Mouse (Mus musculus) gonadal fat pad, adult 2 months (tissue): ENCODE data around the gene Mgp. TPM values are rescaled to one million over a fixed set of nuclear protein-coding genes. Genes with fewer than 3 reads are reported as not detected.

ENCODE experiments used
- DNase-seq: peaks from one replicate; pipeline ENCODE4 v3.0.0-alpha.2; 2012; ENCODE audit warnings: low read depth
- polyA plus RNA-seq: library from polyadenylated mRNA; depleted of rRNA; stranded (reverse); fragments of >200 nt; gene quantifications from 2 replicates; pipeline ENCODE4 v1.2.3, GENCODE M21; 2012; rRNA removed

Gene Mgp
- 1,037 and 1,559 TPM in 2 replicates for polyA plus RNA-seq

DNA sequence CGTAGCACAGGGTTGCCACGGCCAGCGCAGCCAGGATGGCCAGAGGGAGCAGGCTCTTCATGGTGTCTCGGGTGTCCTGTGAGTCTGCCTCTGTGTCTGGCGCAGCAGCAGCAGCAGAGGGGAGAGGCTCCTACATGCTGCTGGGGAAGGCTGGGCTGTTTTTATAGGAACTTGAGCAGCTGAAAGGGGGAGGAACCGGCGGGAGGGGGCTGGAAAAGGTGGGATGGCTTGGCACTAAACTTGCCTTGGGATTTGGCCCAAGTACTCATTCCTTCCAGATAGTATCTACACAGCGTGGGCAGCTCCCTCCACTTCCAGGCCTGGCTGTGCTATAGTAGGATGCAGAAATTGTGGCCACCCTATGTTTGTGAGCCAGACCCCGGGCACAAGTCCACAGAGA lies at the start of gene Mgp:
Mgp (minus strand) TSS at position 154 of the 400 bp plus-strand sequence.
- no peak for DNase-seq

DNA sequence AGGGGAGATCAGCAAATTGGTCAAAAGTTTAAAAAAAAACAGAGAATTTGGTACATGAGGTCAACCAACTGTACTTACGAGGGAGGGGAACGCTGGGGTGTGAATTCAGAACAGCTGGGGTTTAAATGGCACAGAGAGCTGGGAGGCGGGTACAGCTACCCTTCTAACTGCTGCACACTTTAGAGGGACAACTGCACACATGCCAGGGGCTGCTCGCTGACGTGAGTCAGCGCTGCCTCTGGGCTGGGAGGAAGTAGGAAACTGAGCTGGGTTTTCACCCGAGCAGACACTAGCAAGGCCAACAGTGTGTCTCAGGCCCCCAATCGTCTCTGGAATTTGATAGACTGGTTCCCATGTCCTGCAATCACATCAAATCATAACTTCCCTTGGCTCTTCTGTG lies 49.4 kb upstream of the Mgp start:
- DNase-seq: no peak

DNA sequence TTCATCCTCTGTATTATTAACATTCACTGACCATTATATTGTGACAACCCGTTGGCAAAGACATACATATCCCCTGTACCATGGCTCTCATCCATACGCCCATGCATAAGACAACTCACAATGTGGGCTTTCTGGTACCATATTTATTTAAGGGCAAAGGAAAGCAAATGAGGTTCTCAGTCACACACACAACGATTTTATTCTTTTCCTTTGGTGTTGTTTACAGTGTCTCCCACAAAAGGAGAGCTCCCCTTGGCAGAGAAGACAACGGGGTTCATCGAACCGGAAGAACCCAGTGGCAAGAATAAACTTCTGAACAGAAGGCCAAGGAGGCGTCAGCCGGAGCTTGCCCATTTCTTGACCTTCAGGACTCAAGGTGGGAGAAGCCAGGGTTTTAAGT lies 47.9 kb upstream of the Mgp start, which contains the start of gene Pde6h:
Pde6h (plus strand) TSS at position 301 of the 400 bp plus-strand sequence.
- no peak for DNase-seq

DNA sequence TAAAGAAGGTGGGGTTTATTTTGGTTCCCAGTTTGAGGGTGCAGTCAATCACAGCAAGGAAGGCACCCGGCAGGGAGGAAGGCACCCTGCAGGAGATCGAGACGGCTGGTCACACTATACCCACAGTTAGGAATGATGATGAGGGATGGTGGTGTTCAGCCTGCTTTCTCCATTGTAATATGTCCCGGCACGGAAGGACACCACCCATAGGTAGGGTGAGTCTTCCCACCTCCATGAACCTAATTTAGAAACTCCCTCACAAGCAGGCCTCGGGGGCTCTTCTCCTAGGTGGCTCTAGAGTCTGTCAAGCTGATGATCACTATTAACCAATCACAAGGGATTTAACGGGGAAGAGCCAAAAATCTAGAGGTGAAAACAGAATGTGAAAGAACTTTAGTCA lies 47.2 kb upstream of the Mgp start:
- no peak for DNase-seq

DNA sequence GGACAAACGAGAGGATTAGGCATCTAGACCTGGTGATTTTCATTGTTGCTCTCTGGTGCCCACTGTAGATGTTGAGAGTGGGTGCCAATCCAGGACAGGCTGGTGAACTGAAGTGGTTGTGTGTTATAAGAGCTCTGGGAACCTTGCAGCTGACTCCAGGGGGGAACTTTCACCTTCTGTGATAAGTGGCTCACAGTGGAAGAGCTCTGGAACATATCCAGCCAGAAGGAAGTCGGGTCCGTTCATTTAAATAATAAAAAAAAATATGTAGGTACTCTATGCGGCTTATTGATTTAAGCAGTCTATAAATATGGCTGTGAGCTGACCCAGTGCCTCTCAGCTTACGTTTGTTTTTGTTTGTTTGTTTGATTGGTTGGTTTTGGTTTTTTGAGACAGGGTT lies 46.5 kb upstream of the Mgp start, which contains the start of gene Erp27:
Erp27 (minus strand) TSS at position 101 of the 400 bp plus-strand sequence.
- DNase-seq: no peak

DNA sequence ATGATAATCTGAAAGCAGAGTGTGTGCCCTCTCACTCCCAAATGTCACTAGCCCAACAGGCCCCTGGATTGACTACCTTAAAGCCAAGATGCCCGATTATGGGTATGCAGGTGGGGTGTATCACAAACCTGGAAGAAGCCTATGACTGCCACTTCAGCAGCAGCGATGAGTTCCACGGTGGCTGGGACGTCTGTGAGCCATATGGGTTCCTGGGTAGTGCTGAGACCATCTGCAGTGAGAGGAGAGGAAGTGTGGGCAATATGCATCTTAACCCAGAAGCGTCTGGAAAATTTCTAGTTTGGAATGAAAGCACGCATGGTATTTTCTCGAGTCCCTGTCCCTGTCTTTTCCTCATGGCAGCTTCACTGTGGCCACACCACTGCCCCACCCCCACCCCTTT lies 46.0 kb upstream of the Mgp start:
- no peak for DNase-seq

DNA sequence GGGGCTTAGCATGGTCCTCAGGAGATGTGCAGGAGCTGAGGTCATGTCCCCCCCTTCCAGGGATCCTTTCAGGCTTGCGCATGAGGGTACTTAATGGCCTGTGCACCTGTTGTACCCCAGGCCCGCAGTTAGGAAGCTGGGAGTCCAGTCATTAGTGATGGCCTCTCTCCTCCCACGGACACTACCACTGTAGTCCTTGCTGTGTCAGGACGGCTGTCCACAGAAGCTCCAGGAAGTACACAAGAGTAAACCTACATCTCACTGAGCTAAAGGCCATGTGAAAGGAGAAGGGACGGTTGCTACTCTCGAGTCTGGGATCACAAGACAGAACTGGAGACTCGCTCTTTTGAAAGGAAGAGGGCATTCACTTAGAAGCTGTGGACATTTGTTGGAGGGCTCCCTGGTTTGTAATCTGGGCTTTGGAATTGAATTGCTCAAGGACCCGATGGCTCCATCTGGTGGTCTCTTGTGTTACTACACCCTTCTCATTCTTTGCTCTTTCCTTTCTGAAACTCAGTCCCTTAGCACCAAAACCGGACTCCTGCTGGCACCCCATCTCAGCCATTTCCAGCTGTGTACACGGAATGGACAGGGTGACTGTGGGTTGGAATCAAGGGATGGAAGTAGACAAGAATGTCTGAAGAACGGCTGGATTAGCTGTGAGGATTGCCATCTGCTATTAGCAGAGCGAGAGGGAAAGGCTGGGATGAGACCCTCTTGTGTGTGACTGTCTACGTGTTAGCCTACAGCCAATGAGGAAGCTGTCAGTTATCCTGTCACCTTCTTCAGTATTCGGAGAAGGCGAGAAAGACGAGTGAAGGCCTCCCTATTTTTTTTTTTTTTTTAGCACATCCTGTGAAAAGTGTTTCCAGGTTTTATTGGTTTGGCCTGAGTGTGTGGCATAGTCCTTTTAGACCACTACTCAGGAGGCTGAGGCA lies 45.0 kb upstream of the Mgp start:
- no peak for DNase-seq

DNA sequence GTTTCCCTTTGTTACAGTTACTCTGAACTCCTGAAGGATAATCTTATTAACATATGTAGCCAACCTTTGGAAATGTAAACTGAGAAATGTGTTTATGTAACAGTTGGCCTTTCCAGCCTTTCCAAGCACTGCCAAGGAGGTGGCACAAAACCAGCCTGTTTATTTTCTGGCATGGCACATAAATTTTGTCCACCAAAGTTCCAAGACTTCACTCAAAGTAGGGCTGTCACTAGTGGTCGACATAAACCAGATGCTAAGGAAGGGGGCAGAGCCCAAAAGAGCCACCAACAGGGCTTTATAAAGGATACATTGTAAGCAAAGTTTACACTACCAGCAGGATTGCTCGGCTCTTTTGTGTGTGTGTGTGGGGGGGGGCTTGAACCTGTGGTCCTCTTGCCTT lies 42.3 kb upstream of the Mgp start:
- no peak for DNase-seq

DNA sequence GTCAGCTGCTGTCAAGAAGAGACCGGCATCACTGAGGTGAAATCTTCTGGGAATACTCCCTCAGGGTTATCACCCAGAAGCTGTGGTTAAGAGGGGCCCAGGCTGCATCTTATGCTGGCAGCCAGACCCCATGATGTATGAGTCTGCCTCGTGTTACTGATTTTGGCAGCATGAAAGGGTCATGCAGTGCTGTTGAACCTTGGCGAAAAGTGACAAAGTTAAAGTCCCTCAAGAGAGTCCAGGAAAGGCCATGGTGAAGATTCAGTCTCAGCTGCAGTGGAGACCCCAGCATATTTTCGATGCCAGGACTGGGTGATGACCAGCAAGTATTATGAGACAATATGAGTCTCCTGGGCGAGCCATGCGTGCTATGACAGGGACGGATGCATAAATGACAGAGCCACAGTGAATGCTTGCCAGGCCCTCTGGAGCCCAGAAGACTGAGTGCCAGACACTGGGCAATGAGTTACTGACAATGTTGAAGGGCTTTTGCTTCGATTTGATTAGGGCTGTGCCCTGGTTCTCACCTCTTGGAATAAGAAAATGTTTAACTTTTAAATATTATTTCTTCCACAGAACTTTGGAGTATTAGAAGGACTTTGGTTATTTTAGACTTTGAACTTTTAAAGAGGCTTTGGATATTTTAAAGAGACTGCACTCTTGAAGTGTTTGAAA lies 40.2 kb upstream of the Mgp start:
- DNase-seq: no peak

DNA sequence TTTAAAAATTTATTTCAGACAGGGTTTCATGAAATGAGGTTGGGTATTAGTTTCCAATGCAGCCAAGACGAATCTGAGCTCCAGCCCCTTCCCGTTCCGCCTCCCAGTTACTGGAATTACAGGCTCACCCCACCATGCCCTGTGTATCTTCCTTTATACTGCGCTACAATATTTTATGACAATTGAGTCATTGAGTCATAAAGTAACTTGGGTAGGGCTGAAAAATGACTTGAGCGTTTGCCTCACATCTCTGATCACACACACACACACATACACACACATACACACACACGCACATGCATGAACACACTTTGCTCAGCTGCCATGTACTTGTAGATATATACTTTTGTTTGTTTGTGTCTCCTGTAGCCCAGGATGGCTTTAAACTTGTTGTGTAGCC lies 38.6 kb upstream of the Mgp start:
- no peak for DNase-seq

DNA sequence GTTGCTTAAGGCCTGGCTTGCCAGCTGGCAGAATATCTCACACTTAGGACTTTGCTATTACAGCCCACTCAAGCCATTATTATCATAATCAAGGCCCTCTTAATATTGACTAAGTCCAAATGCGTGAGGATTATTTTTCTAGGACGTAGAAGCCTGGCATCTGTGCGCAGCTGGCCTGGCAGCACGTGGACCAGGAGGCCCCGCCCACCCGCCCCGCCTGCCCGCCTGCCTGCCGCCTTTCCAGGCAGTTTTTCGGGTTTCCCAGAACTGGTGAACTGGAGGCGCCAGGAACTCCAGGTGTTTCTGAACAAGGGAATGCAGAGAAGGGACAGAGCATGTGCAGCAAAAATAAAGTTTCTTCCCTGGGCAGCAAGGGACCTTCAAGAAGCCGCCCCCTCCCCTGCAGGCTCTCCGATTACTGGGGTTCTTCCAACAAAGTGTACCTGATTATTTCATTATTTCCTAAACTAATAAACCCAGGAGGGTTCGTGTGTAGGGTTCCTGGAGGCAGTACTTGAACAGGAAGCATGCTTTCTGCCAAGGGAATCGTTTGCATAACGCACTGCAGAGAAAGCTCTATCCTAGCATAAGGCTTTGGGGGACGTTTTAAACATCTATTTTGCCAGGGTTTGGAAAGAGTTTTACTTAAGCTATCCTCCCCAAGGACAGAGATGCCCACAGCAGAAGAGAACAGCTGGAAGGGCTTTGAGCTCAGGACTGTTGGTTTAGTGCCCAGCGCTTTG lies 37.9 kb upstream of the Mgp start:
- DNase-seq: peak; percentile 46

DNA sequence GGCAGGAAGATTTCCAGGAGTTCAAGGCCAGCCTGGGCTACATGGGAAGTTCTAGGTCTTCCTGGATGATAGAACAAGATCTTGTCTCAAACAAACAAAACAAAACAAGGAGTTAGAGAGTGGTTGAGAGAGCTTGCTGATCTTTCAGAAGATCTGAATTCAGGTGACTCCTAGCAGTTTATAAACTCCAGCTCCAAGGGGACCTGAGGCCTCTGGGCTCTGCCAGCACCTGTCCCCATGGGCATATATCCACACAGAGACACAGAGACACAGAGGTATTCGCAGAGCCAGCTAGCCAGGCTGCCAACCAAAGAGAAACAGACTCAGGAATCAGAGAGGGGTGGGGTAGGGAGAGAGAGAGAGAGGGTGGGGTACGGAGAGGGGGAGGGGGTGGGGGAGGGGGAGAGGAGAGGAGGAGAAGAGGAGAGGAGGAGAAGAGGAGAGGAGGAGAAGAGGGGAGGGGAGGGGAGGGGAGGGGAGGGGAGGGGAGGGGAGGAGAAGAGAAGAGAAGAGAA lies 37.2 kb upstream of the Mgp start:
- DNase-seq: no peak

DNA sequence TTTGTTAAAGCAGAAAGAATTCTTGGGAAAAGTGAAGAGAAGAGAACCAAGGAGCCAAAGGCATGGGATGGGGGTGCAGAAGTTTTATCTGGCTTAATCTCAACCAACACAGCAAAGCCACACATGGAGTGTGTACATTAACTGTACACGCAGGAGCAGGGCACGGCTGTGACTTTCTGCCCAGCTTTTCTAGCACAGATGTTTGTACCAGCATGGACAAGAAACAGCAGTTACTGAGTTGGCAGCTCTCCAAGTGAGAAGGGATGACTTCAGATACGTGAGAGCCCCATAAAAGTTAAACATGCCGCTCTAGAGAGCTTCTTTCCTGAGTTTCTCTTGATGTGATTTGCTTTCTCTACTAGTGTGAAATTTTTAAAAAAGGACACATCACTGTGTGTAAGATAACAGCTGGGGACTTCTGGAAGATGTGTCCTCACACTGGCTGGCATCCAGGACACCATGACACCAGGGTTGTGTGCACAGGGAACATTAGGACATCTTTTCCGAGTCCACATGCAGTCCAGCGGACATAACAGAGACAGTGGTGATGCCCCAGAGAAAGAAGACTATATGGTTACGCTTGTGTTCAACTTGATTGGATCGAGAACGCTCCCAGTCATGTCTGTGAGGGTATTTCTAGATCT lies 34.7 kb upstream of the Mgp start:
- no peak for DNase-seq

DNA sequence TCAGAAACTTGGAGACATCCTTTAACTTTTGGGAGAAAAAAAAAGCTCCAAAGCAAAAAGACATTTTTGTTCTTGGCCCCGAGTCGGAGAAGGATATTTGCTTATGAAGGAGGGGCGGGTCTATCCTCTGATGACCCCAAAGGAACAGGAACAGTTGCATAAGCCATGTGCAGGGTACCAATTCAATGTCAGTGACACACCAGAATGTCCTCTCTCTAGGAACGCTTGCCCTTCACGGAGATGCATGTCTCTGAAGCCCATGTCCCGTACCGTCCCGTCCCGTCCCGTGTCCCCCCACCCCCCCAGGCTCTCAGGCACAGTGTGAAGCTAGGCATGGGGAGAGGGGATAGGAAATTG lies 31.3 kb upstream of the Mgp start:
- DNase-seq: no peak

DNA sequence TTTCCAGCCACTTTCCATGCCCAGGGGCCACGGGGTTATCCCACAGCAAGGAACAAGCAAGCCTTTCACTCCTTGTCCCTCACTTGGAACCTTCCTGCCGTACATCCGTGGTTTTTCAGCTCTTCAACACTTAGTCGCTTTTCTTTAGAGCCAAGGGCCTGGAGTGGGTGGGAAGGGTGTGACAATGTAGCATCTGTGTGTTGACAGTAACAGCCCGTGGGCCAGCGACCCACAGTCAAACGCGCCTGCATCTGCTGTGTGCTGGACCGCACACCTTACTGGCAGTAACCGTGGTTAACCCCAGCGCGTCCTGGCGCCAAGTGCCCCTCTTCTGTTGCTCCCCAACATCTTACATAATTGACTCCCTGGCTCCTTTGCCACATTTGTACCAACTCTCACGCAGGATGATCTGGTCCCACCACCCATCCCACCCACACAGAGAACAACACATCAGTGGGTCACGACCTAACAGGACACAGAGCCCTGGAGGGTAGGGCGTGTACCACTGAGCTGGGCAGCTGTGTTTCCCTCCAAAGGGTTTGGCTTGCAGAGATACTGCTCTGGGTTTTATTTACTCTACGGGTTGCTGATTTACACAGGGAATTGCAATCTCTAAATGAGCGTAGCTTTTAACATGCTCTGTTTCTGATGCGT lies 30.8 kb upstream of the Mgp start:
- DNase-seq: no peak

DNA sequence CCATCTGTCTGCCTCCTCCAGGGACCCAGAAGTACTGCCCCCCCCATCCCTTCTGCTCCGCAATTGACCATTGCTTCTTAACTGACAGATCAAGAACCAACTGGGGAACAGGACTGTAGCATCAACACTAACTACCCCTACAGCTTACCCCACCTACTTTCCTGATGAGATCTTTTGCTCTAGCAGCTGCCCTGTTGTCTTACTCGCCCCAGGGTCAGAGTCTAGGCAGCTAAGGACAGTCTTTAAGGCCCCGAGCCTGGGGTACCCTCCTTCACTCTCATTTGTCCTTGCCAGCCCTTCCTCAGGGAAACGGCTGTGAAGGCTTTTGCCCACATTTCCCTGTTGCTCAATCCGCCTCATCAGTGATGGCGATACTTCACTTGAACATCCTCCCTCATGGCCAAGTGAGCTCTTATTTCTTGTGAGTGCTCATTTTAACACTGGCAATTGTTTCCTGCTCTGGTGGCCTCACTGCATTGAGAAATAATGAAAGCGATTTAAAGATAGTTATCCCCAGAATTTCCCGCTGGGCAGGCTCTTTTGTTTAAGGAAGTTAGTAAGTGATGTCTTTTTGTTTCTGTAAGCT lies 28.4 kb upstream of the Mgp start:
- DNase-seq: no peak

DNA sequence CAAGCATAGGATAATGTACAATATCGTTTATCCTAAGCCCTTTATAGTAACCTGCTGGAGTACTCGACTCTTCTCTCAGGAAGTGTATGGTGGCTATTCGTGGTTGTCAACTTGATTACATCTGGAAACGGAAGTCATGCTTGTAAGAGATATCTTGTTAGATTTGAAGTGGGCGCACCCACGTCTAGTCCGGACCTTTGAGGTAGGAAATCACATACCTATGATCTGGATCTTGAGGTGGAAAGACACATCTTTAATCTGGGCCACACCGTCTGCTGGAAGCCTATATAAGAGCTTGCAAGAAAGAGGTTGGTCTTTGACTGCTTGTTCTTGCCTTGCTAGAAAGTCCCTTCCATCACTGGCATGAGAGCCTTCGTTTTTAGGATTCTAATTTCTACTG lies 26.9 kb upstream of the Mgp start:
- DNase-seq: no peak

DNA sequence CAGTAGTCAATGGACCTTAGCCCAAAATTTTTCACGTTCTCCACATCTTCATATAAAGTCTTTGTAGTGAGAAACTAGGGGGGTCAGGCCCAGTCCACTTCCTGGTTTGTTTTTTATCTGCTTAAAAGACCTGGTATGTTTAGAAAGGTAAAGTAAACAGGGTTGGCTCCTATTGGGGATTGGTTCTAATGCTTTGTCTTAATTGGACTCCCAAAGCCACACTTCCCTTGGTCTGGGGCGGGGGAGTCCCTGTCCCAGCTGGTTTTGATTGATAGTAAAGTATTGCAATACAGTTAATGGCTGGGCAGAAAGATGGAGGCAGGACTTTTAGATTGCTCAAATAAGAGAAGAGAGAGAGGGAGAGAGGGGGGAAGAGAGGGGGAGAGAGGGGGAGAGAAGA lies 25.4 kb upstream of the Mgp start:
- DNase-seq: no peak

DNA sequence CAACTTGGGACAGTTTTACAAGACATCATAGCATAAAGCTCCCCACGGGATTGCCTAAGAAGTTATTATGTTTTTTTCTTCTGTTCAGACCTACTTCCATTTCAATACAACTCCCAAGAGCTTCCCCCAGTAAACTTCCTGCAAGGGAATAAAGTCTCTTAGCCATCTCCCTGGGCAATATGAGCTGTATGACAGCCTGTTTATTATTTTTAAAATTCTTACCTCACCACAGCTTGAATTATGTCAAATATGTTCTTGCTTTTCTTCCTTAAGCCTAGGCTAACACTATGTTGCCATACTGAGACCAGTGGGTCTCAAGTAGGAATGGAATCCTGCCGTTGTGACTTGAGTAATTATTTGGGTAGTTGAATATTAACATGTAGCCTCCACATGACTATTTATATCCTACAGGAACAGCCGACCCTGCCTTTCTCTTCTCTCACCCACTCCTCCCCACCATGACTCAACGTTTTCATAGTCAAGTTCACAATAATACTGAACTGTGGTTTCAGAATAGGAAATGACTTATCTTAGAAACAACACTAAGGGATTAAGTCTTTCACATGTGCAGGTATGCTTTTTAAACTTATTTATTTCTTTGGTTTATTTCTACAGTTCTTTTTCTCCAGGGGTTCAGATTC lies 24.9 kb upstream of the Mgp start:
- no peak for DNase-seq

DNA sequence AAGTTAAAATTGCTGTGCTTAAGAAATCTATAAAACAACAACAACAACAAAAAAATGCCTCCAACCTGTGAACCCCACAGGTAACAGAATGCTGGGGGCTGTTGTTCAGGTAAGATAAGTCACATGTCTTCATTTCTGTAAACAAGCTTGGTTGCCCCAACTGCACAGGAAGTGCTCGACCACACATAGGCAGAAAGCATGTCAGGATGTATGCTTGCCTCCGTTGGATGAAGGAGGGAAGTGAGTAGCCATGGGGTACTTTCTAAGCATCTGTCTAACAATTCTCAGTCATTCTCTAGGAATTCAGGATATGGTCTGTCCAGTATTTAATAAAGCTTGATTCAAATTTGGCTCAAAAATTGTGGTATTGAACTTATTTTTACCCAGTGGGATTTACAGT lies 23.3 kb upstream of the Mgp start:
- no peak for DNase-seq
